Mouse (Mus musculus): Measurements from ENCODE around the gene Reln. TPM values are rescaled to one million over a fixed set of nuclear protein-coding genes. Genes with fewer than 3 reads are reported as not detected.

Reln gene
- polyA plus RNA-seq, 1 experiment from 2014 or later, result 1.8 TPM

GRCm38 (mm10) chr5:22241560-22241959 lies 102.9 kb downstream of the Reln start:
- ATAC-seq (ENCODE audit: insufficient number of reproducible peaks, low FRiP score, low TSS enrichment, low read depth) (no peak), DNase-seq (ENCODE audit: low spot score) (peak; percentile 48)
- Histone ChIP-seq H3K27ac (replicated peaks; ENCODE audit: low read depth, low read length) (no peak overlapping the region), H3K9ac (ENCODE audit: low read length) (no peak overlapping the region), H3K4me2 (ENCODE audit: low read depth, severe bottlenecking) (no peak overlapping the region), H3K36me3 (ENCODE audit: control insufficient read depth, insufficient read depth, low read length) (no peaks in the 10 kb centered on the region), H3K4me1 (ENCODE audit: control insufficient read depth, insufficient read depth, low read length) (no peaks in the 10 kb centered on the region), H3K27me3 (ENCODE audit: control insufficient read depth, insufficient read depth, low read length) (no peaks in the 10 kb centered on the region), H3K9me3 (ENCODE audit: control insufficient read depth, low read length) (no peaks in the 10 kb centered on the region), H3K4me3 (ENCODE audit: low read depth, low read length) (no peak overlapping the region)
- WGBS, result 48% methylated on average over 4 of the region's 4 CpGs

DNA sequence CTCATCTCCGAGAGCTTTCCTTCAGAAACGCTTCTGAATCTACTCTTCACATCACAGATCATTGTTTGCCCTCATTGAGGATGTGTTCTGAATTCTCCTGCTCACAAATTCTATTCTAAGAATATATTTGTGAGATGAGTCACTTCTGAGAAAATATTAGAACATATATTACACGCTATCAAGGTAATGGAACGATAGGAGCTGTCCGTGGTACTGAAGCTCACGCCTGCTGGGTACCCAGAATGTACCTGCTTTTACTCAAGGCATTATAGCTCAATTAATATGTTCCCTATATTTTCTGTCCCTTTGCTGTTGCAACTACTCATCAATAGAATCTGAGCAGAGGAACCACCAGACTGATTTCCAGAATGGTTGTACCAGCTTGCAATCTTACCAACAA lies 107.7 kb downstream of the Reln start:
- H3K9ac ChIP-seq (ENCODE audit: low read length), result no peak overlapping the region
- ATAC-seq (ENCODE audit: insufficient number of reproducible peaks, low FRiP score, low TSS enrichment, low read depth), result no peak
- 65% methylated on average over 6 of the region's 6 CpGs for WGBS
- H3K27ac ChIP-seq (replicated peaks; ENCODE audit: low read depth, low read length), result no peak overlapping the region
- no peak overlapping the region for H3K4me3 ChIP-seq (ENCODE audit: low read depth, low read length)
- no peaks in the 10 kb centered on the region for H3K4me1 ChIP-seq (ENCODE audit: control insufficient read depth, insufficient read depth, low read length)
- H3K4me2 ChIP-seq (ENCODE audit: low read depth, severe bottlenecking), result no peak overlapping the region
- H3K36me3 ChIP-seq (ENCODE audit: control insufficient read depth, insufficient read depth, low read length), result no peaks in the 10 kb centered on the region
- peak; percentile 75 for DNase-seq (ENCODE audit: low spot score)
- H3K27me3 ChIP-seq (ENCODE audit: control insufficient read depth, insufficient read depth, low read length), result no peaks in the 10 kb centered on the region
- H3K9me3 ChIP-seq (ENCODE audit: control insufficient read depth, low read length), result no peaks in the 10 kb centered on the region

DNA sequence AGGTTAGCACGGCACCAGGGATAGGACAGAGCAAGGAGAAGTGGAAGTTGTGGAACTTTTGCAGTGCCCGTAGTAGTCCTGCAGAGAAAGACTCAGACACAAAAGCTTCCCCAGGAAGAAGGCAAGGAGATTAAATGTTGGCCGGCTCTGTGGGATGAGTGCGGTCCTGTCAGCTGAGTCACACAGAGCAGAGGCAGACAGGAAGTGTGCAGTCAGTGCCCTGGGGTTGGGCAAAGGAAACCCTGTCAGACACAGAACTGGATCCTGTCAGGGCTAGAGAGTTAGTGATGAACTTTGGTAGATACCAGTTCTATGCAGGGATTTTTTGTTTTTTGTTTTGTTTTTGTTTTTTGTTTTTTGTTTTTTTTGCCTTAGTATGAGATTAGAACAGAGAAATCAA lies 120.0 kb downstream of the Reln start:
- H3K4me1 ChIP-seq (ENCODE audit: control insufficient read depth, insufficient read depth, low read length), result no peaks in the 10 kb centered on the region
- H3K9ac ChIP-seq (ENCODE audit: low read length), result no peak overlapping the region
- no peak overlapping the region for H3K4me3 ChIP-seq (ENCODE audit: low read depth, low read length)
- no peak overlapping the region for H3K27ac ChIP-seq (replicated peaks; ENCODE audit: low read depth, low read length)
- no peaks in the 10 kb centered on the region for H3K36me3 ChIP-seq (ENCODE audit: control insufficient read depth, insufficient read depth, low read length)
- H3K9me3 ChIP-seq (ENCODE audit: control insufficient read depth, low read length), result no peaks in the 10 kb centered on the region
- ATAC-seq (ENCODE audit: insufficient number of reproducible peaks, low FRiP score, low TSS enrichment, low read depth) (no peak), DNase-seq (ENCODE audit: low spot score) (no peak)
- H3K4me2 ChIP-seq (ENCODE audit: low read depth, severe bottlenecking), result no peak overlapping the region
- WGBS, result 84% methylated on average over 4 of the region's 4 CpGs
- no peaks in the 10 kb centered on the region for H3K27me3 ChIP-seq (ENCODE audit: control insufficient read depth, insufficient read depth, low read length)

- Histone ChIP-seq H3K4me2 (ENCODE audit: low read depth, severe bottlenecking) (no peak overlapping the region), H3K4me1 (ENCODE audit: control insufficient read depth, insufficient read depth, low read length) (no peaks in the 10 kb centered on the region), H3K27ac (replicated peaks; ENCODE audit: low read depth, low read length) (no peak overlapping the region), H3K9ac (ENCODE audit: low read length) (no peak overlapping the region), H3K27me3 (ENCODE audit: control insufficient read depth, insufficient read depth, low read length) (no peaks in the 10 kb centered on the region), H3K36me3 (ENCODE audit: control insufficient read depth, insufficient read depth, low read length) (no peaks in the 10 kb centered on the region), H3K4me3 (ENCODE audit: low read depth, low read length) (no peak overlapping the region), H3K9me3 (ENCODE audit: control insufficient read depth, low read length) (no peaks in the 10 kb centered on the region)
- WGBS, result 78% methylated on average over 2 of the region's 2 CpGs
- DNase-seq (ENCODE audit: low spot score), result no peak
- ATAC-seq (ENCODE audit: insufficient number of reproducible peaks, low FRiP score, low TSS enrichment, low read depth), result no peak
Measured at GRCm38 (mm10) chr5:22223940-22224339, 120.6 kb downstream of the Reln start.

DNA sequence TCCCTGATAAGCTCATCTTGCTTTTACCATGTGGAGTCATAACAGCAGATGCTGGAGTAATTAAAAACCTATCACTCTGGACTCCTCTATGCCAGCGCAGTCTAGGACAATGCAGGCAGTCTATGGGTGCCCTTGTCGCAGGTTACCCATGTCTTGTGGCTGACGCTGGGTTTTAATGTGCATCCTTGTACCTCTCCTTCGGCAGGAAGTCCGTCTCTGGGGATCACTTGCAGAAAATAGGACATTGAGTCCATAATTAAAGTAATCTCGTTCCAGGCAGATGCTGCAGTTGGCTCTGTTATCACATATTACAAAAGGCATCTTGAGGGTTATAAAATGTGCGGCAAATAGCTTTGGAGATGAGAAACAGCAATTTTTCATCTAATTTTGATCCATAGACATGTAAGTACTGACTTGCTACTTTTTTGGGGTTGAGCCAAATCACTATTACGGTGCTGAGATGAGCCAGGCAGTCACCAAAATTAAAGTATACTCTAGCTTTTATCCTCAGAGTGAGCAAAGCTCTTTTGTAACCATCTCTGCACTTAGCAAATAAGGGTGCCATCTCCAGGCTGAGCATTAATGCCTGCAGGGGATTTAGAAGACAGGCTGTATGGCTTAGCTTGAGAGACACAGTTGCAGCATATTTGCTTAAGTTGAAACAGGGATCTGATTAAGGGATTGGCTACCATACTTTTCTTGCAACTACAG lies 136.0 kb downstream of the Reln start:
- 74% methylated on average over 8 of the region's 8 CpGs for WGBS
- no peaks in the 10 kb centered on the region for H3K4me1 ChIP-seq (ENCODE audit: control insufficient read depth, insufficient read depth, low read length)
- H3K36me3 ChIP-seq (ENCODE audit: control insufficient read depth, insufficient read depth, low read length), result no peaks in the 10 kb centered on the region
- no peaks in the 10 kb centered on the region for H3K27me3 ChIP-seq (ENCODE audit: control insufficient read depth, insufficient read depth, low read length)
- no peak overlapping the region; the same call in 1 of the 2 replicates for H3K4me2 ChIP-seq (ENCODE audit: low read depth, severe bottlenecking)
- H3K27ac ChIP-seq (replicated peaks; ENCODE audit: low read depth, low read length), result no peak overlapping the region
- no peaks in the 10 kb centered on the region for H3K9me3 ChIP-seq (ENCODE audit: control insufficient read depth, low read length)
- no peak overlapping the region for H3K9ac ChIP-seq (ENCODE audit: low read length)
- ATAC-seq (ENCODE audit: insufficient number of reproducible peaks, low FRiP score, low TSS enrichment, low read depth) (no peak), DNase-seq (ENCODE audit: low spot score) (no peak)
- no peak overlapping the region for H3K4me3 ChIP-seq (ENCODE audit: low read depth, low read length)

DNA sequence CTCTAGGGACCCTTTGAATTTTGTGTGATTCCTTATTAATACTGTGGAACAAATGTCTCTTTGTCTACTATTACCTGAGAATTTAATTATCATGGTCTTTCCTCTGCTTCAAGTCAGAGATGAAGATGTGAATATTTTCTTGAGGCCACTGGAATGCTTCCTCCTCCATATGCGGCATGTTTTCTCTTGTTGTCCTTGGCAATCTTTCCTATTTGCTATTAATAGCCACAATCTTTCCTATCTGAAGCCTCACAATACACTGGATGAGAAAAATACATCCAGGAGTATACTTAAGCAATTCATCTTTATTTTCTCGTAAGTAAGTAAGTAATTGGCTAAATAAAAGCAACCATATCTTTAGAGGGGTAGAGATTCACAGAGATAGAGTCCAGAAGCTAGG lies 146.6 kb downstream of the Reln start:
- no peak overlapping the region for H3K4me3 ChIP-seq (ENCODE audit: low read depth, low read length)

GRCm38 (mm10) chr5:22196891-22197290 lies 147.6 kb downstream of the Reln start:
- no peak for DNase-seq (ENCODE audit: low spot score)
- Histone ChIP-seq H3K4me1 (ENCODE audit: control insufficient read depth, insufficient read depth, low read length) (no peaks in the 10 kb centered on the region), H3K27me3 (ENCODE audit: control insufficient read depth, insufficient read depth, low read length) (no peaks in the 10 kb centered on the region), H3K4me2 (ENCODE audit: low read depth, severe bottlenecking) (no peak overlapping the region), H3K27ac (replicated peaks; ENCODE audit: low read depth, low read length) (no peak overlapping the region), H3K36me3 (ENCODE audit: control insufficient read depth, insufficient read depth, low read length) (no peaks in the 10 kb centered on the region), H3K9ac (ENCODE audit: low read length) (no peak overlapping the region), H3K4me3 (ENCODE audit: low read depth, low read length) (no peak overlapping the region), H3K9me3 (ENCODE audit: control insufficient read depth, low read length) (no peaks in the 10 kb centered on the region)
- WGBS, result 75% methylated on average over 2 of the region's 2 CpGs
- no peak for ATAC-seq (ENCODE audit: insufficient number of reproducible peaks, low FRiP score, low TSS enrichment, low read depth)

More for the DNA sequence above, 146.6 kb downstream of the Reln start:
- no peaks in the 10 kb centered on the region for H3K9me3 ChIP-seq (ENCODE audit: control insufficient read depth, low read length)
- no peak overlapping the region for H3K9ac ChIP-seq (ENCODE audit: low read length)
- no peak overlapping the region for H3K4me2 ChIP-seq (ENCODE audit: low read depth, severe bottlenecking)
- ATAC-seq (ENCODE audit: insufficient number of reproducible peaks, low FRiP score, low TSS enrichment, low read depth), result no peak
- no peak overlapping the region for H3K27ac ChIP-seq (replicated peaks; ENCODE audit: low read depth, low read length)
- DNase-seq (ENCODE audit: low spot score), result no peak
- WGBS, result 91% methylated on average over 2 of the region's 2 CpGs
- no peaks in the 10 kb centered on the region for H3K36me3 ChIP-seq (ENCODE audit: control insufficient read depth, insufficient read depth, low read length)
- H3K27me3 ChIP-seq (ENCODE audit: control insufficient read depth, insufficient read depth, low read length), result no peaks in the 10 kb centered on the region
- H3K4me1 ChIP-seq (ENCODE audit: control insufficient read depth, insufficient read depth, low read length), result no peaks in the 10 kb centered on the region

DNA sequence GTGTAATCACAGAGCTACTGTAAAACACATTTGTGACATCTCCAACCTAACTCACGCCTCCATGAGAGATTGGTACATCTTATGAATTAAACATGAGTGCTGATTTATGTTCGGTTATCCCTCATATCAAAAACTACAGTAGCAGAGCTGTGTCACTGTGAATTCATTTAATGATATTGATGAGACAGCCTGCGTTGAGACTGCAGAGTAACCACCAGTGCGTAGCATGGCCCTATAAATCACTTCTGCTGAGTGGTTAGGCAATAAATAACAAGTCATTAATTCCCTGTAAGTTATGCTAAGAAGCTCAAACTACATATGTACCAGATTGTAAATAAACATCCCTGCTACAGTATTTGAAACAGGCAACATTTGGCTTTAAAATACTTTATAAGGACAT lies 148.0 kb downstream of the Reln start:
- Histone ChIP-seq H3K9ac (ENCODE audit: low read length) (no peak overlapping the region), H3K36me3 (ENCODE audit: control insufficient read depth, insufficient read depth, low read length) (no peaks in the 10 kb centered on the region), H3K27me3 (ENCODE audit: control insufficient read depth, insufficient read depth, low read length) (no peaks in the 10 kb centered on the region), H3K4me2 (ENCODE audit: low read depth, severe bottlenecking) (no peak overlapping the region), H3K4me3 (ENCODE audit: low read depth, low read length) (no peak overlapping the region), H3K27ac (replicated peaks; ENCODE audit: low read depth, low read length) (no peak overlapping the region), H3K4me1 (ENCODE audit: control insufficient read depth, insufficient read depth, low read length) (no peaks in the 10 kb centered on the region), H3K9me3 (ENCODE audit: control insufficient read depth, low read length) (no peaks in the 10 kb centered on the region)
- WGBS, result 42% methylated on average over 4 of the region's 4 CpGs
- DNase-seq (ENCODE audit: low spot score), result no peak
- ATAC-seq (ENCODE audit: insufficient number of reproducible peaks, low FRiP score, low TSS enrichment, low read depth), result no peak

Data from limb, embryonic 11.5 days (tissue).